Mouse (Mus musculus): ENCODE measurements around the gene Gprc5d. TPM values are rescaled to one million over a fixed set of nuclear protein-coding genes. Genes with fewer than 3 reads are reported as not detected.

Gprc5d gene
- polyA plus RNA-seq, 1 experiment, result 0.42 TPM

DNA sequence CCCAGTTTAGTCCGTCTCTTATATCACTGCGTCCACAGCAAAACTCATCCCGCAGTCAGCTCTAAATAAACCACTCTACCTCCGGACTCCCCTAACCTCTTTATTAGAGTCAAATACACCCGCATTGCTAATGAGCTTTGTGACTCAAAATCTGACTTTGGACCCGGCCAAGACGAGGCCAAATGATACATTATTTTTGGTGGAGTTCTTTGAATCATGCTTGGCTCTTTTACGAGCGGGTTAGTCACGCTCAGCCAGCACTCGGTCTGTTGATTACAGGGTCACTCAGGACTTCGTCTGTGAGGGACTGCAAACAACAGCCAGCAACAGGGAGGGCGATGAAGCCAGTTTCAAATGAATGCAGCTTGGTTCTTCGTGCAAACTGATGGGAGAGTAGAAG, 20.7 kb upstream of the Gprc5d start:
- Histone ChIP-seq H3K4me1 (ENCODE audit: control insufficient read depth, insufficient read depth, low read length) (peaks cover 4% of the 10 kb centered on the region), H3K27ac (ENCODE audit: insufficient read depth, low read length) (no peak overlapping the region), H3K4me3 (ENCODE audit: insufficient read depth, low read length) (no peak overlapping the region)
- no peak for TF ChIP-seq POLR2A (IDR thresholded peaks at IDR 0.05; ENCODE audit: extremely low read depth, insufficient read depth, low read length)
- TF ChIP-seq CTCF (IDR thresholded peaks at IDR 0.05; ENCODE audit: extremely low read depth, insufficient read depth, low read length), result no peak

DNA sequence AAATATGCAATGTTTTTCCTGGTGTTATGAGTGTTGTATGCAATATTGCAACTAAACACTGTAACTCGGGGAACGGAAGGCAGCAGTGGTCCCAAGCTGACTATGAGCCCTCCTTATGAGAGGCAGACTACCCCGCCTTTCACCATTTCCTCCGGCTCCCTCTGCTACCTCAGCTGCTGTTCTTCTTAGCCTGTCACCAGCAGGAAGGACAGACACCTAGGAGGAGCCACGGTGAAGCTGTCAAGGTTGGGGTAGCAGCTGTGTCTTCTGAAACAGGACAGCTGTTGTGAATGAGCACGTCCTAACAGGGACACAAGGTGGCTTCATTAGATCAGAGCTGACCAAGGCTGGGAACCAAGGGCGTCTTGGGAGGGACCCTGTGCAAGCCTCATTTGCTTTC, 20.1 kb upstream of the Gprc5d start:
- Histone ChIP-seq H3K27ac (ENCODE audit: insufficient read depth, low read length) (no peak overlapping the region), H3K4me1 (ENCODE audit: control insufficient read depth, insufficient read depth, low read length) (peaks cover 5% of the 10 kb centered on the region), H3K4me3 (ENCODE audit: insufficient read depth, low read length) (no peak overlapping the region)
- TF ChIP-seq CTCF (IDR thresholded peaks at IDR 0.05; ENCODE audit: extremely low read depth, insufficient read depth, low read length), result no peak
- no peak for TF ChIP-seq POLR2A (IDR thresholded peaks at IDR 0.05; ENCODE audit: extremely low read depth, insufficient read depth, low read length)

DNA sequence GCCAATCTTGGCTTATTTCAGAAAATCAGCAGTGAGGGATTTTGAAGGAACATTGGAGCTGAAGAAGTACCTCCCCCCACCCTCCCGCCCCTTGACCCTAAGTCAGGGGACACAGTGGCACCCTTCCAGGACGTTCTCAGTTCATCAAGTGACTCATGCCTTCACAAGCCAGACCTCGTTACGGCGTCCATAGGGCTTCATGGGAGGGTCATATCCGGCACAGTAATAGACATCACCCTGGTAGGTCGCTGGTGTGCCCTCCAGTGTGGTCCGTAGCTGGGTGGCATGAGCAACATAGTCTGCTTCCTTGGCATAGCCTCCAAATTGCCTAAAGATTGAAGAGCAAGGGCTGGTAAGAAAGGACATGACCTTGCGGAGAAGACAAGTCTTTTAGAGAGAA, 19.7 kb upstream of the Gprc5d start:
- TF ChIP-seq POLR2A (IDR thresholded peaks at IDR 0.05; ENCODE audit: extremely low read depth, insufficient read depth, low read length) (no peak), CTCF (IDR thresholded peaks at IDR 0.05; ENCODE audit: extremely low read depth, insufficient read depth, low read length) (no peak)
- peaks cover 6% of the 10 kb centered on the region for H3K4me1 ChIP-seq (ENCODE audit: control insufficient read depth, insufficient read depth, low read length)
- H3K27ac ChIP-seq (ENCODE audit: insufficient read depth, low read length), result no peak overlapping the region
- no peak overlapping the region for H3K4me3 ChIP-seq (ENCODE audit: insufficient read depth, low read length)

DNA sequence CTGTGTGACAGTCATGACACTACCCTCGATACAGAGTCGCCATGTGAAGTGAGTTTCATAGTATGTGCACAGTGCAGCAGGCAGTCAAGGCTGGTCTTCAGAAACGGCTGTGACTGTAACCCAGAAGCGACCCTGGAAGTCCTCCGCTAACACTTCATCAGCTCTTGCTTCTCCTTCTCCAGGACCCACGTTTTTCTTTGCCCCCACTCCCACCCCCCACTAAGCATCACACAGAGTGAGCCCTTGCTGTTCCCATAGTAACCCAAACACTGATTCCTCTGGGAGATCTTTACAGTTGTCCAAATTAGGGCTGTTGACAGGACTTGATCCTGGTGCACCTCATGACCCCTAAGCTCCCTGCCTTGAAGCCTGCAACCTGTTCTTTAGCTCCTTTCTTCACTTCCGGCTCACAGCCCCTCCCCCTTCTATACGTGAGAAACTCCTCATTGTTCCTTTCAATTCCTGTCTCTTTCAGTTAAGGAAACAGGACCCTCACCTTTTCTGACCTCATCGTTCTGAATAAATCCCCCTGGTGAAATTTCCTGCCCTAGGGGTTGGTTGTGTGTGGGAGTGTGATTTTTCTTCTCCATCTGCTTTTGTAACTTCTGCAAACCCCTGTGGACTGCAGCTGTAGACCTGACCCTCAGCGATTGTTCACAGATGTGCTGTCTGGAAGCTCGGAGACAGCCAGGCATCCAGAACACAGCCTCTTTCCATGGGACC, 18.5 kb upstream of the Gprc5d start:
- H3K4me1 ChIP-seq (ENCODE audit: control insufficient read depth, insufficient read depth, low read length), result peaks cover 3% of the 10 kb centered on the region; the same call in 1 of the 2 replicates
- H3K4me3 ChIP-seq (ENCODE audit: insufficient read depth, low read length), result no peak overlapping the region
- TF ChIP-seq POLR2A (IDR thresholded peaks at IDR 0.05; ENCODE audit: extremely low read depth, insufficient read depth, low read length) (no peak), CTCF (IDR thresholded peaks at IDR 0.05; ENCODE audit: extremely low read depth, insufficient read depth, low read length) (no peak)
- H3K27ac ChIP-seq (ENCODE audit: insufficient read depth, low read length), result no peak overlapping the region

DNA sequence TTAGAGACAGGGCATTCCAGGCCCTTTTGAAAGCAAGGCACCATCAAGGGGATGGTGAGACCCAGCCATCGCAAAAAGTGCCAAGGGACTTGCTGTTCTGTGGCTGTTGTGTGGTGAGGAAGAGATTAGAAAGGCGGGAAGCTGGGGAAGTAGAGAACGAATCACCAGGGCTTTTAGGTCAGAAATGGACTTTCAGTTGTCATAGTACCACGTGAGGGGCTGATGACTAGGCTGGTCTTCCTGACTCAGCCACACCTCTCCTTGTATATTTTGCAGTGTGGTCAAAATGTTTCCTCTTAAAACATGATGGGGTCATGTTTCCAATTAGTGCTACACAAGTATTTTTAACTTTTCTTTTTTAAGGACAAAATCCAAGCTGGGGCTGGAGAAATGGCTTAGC, 17.7 kb upstream of the Gprc5d start:
- H3K4me1 ChIP-seq (ENCODE audit: control insufficient read depth, insufficient read depth, low read length), result 0 out of 2 replicates have a peak, but pooled peaks cover 1% of the 10 kb centered on the region
- no peak for TF ChIP-seq POLR2A (IDR thresholded peaks at IDR 0.05; ENCODE audit: extremely low read depth, insufficient read depth, low read length)
- TF ChIP-seq CTCF (IDR thresholded peaks at IDR 0.05; ENCODE audit: extremely low read depth, insufficient read depth, low read length), result no peak
- no peak overlapping the region for H3K27ac ChIP-seq (ENCODE audit: insufficient read depth, low read length)

DNA sequence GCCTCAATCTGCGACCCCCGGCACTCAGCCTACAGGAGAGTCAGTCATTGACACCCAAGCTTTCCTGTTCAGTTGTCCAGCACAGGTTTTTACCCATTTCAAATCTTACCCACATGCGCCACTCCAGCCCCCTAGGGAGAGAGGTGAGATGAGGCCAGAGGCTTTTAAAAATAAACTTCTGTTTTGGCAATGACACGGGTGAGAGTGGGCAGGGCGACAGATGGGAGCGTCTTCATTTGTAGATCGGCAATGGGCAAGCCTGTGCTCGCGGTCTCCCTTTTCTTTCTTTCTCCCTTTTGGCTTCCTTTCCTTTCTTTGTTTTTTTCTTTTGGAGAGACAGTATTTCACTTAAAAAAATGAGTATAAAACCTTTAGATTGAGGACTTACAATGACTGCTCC, 15.4 kb upstream of the Gprc5d start:
- H3K4me1 ChIP-seq (ENCODE audit: control insufficient read depth, insufficient read depth, low read length), result 0 out of 2 replicates have a peak, but pooled peaks cover 1% of the 10 kb centered on the region
- no peak for TF ChIP-seq POLR2A (IDR thresholded peaks at IDR 0.05; ENCODE audit: extremely low read depth, insufficient read depth, low read length)
- TF ChIP-seq CTCF (IDR thresholded peaks at IDR 0.05; ENCODE audit: extremely low read depth, insufficient read depth, low read length), result no peak

More for the DNA sequence above, 17.7 kb upstream of the Gprc5d start:
- no peak overlapping the region for H3K4me3 ChIP-seq (ENCODE audit: insufficient read depth, low read length)

DNA sequence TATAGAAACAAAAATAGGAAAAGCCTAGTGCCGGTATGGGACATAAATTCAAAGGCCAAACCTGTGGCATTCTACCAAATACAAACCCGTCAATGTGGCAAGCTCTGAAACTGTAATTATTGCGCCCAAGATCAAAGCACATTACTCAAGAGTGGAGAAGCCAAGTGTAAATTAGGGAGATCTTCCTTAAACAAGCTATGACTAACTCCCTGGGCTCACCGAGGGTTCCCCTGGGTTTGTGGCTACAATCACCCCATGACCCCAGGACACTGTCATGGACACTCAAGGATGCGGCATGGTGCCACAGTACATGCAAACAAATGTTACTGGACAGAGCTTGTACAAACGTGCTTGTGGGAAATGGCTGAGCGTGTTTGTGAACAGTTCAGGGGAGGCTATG, 15.0 kb upstream of the Gprc5d start:
- Histone ChIP-seq H3K4me3 (ENCODE audit: insufficient read depth, low read length) (no peak overlapping the region), H3K4me1 (ENCODE audit: control insufficient read depth, insufficient read depth, low read length) (0 out of 2 replicates have a peak, but pooled peaks cover 1% of the 10 kb centered on the region), H3K27ac (ENCODE audit: insufficient read depth, low read length) (no peak overlapping the region)
- no peak for TF ChIP-seq POLR2A (IDR thresholded peaks at IDR 0.05; ENCODE audit: extremely low read depth, insufficient read depth, low read length)
- no peak for TF ChIP-seq CTCF (IDR thresholded peaks at IDR 0.05; ENCODE audit: extremely low read depth, insufficient read depth, low read length)

More for the DNA sequence above, 15.4 kb upstream of the Gprc5d start:
- Histone ChIP-seq H3K4me3 (ENCODE audit: insufficient read depth, low read length) (no peak overlapping the region), H3K27ac (ENCODE audit: insufficient read depth, low read length) (no peak overlapping the region)

DNA sequence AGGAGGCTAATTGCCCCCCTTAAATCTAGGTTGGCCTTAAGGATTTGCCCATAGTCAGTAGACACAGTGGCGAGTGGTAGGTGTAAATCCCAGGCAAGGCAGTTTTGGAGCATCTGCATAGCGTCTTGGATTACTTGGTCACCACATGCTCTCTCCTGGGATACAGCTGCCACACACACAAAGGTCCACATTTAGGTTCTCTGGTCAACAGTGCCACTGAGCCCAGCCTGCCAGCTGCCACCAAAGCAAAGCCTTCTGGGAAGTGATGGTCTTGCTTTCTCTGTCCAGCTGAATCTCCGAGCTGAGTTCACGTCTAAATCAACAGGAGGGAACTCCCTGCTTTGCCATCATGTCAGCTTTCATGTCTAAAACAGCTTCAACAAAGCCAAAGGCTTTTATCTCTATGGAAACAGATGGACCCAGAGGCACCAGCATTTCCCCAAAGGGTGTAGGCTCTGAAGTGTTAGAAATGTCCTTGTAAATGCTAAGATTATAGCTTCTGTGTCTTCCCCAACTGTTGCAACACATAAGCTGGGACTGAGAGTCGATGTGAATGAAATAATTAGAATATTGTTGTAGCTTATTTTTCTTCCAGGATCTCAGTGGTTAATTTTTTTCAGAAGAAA, 6.8 kb upstream of the Gprc5d start:
- TF ChIP-seq POLR2A (IDR thresholded peaks at IDR 0.05; ENCODE audit: extremely low read depth, insufficient read depth, low read length) (no peak), CTCF (IDR thresholded peaks at IDR 0.05; ENCODE audit: extremely low read depth, insufficient read depth, low read length) (no peak)
- H3K4me1 ChIP-seq (ENCODE audit: control insufficient read depth, insufficient read depth, low read length), result no peaks in the 10 kb centered on the region; the same call in 1 of the 2 replicates
- H3K27ac ChIP-seq (ENCODE audit: insufficient read depth, low read length), result no peak overlapping the region
- H3K4me3 ChIP-seq (ENCODE audit: insufficient read depth, low read length), result no peak overlapping the region

DNA sequence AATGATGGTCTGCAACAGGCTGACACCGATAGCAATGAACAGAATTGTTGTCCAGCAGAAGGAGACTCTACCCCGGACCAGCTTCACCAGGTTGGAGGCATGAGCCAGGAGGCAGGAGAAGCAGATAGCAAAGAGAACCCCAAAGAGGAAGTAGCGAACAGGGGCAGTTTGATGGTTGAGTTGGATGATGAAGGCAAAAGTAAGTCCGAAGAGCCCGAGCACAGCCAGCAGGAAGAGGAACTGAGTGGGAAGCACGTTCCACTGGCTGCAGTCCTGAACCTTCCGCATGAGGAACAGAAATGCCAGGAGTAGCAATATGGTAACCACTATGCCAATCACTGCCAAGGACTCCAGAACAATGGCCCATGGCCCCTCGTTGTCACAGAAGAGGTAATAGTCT, 1.6 kb downstream of the Gprc5d start:
- H3K4me3 ChIP-seq (ENCODE audit: insufficient read depth, low read length), result no peak overlapping the region

DNA sequence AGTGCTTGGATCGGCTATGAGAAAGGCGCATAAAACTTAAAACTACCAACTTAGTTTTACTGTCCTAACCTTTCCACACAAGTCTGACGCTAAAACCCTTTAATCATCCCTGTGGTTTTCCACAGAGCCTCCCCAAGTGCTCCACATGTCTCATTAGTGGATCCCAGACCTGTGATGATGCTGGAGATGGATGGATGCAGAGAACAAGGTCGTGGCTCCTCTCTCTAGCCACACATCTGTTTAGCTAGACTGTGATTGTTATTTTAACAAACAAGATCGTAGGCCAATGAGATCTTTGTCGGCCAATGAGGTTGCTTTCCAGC, 5.0 kb downstream of the Gprc5d start:
- no peaks in the 10 kb centered on the region for H3K4me1 ChIP-seq (ENCODE audit: control insufficient read depth, insufficient read depth, low read length)
- no peak overlapping the region for H3K4me3 ChIP-seq (ENCODE audit: insufficient read depth, low read length)
- H3K27ac ChIP-seq (ENCODE audit: insufficient read depth, low read length), result no peak overlapping the region
- TF ChIP-seq POLR2A (IDR thresholded peaks at IDR 0.05; ENCODE audit: extremely low read depth, insufficient read depth, low read length) (no peak), CTCF (IDR thresholded peaks at IDR 0.05; ENCODE audit: extremely low read depth, insufficient read depth, low read length) (no peak)

More for the DNA sequence above, 1.6 kb downstream of the Gprc5d start:
- no peak overlapping the region for H3K27ac ChIP-seq (ENCODE audit: insufficient read depth, low read length)
- TF ChIP-seq CTCF (IDR thresholded peaks at IDR 0.05; ENCODE audit: extremely low read depth, insufficient read depth, low read length) (no peak), POLR2A (IDR thresholded peaks at IDR 0.05; ENCODE audit: extremely low read depth, insufficient read depth, low read length) (no peak)
- no peaks in the 10 kb centered on the region for H3K4me1 ChIP-seq (ENCODE audit: control insufficient read depth, insufficient read depth, low read length)

All from cortical plate, adult 2 months (tissue).